ENCODE assay signal across 11 mouse cellular contexts in genomic region chr9:115038215-115038614, GRCm38 (mm10). TPM values are rescaled to one million over a fixed set of nuclear protein-coding genes. Genes with fewer than 3 reads are reported as not detected.
A peak's percentile ranks its signal among the peaks of the same experiment; 100 is the strongest.
DNase-seq lines count a peak whose midpoint lies in the region; ATAC-seq lines count a peak whose summit lies in the region.
"Had no signal": no experiment of that assay in that cellular context is flagged by ENCODE, and none has a peak within 500 bp of the region (broad histone marks: within the 10 kb centered on the region; RNA-seq: fewer than 3 reads in every experiment).

No protein-coding gene starts in this region.

- ATAC-seq in neural tube, embryonic 11.5 days (ENCODE audit: insufficient read depth, low FRiP score, low TSS enrichment) = peak; percentile 64; the same call in 1 of the 2 replicates
- no peak; the same call in 1 of the 2 replicates for ATAC-seq in hindbrain, embryonic 14.5 days (ENCODE audit: low FRiP score)

- intact Hi-C loops in heart, postnatal 25 days (cut with DNase I) = no loop called here
- intact Hi-C loops in left cerebral cortex, postnatal 36 days (cut with DNase I) = no loop called here

- H3K4me2 ChIP-seq in neural tube, embryonic 11.5 days (ENCODE audit: low read depth) = no peak overlapping the region
- H3K4me2 ChIP-seq in hindbrain, embryonic 14.5 days (replicated peaks) = 0 out of 2 replicates have a peak overlapping the region, but pooled peaks have one; percentile 10
- H3K4me2 ChIP-seq: embryonic facial prominence, embryonic 13.5 days; intestine, embryonic 15.5 days; limb, embryonic 15.5 days had no signal

- H3K27me3 ChIP-seq in neural tube, embryonic 11.5 days (ENCODE audit: control insufficient read depth, insufficient read depth, low read length) = no peaks in the 10 kb centered on the region
- no peaks in the 10 kb centered on the region for H3K27me3 ChIP-seq in hindbrain, embryonic 14.5 days (ENCODE audit: control insufficient read depth, insufficient read depth, low read length)
- H3K27me3 ChIP-seq: embryonic facial prominence, embryonic 13.5 days; intestine, embryonic 15.5 days; limb, embryonic 15.5 days had no signal

- no peak overlapping the region for H3K9ac ChIP-seq in neural tube, embryonic 11.5 days (ENCODE audit: low read length)
- H3K9ac ChIP-seq in hindbrain, embryonic 14.5 days = no peak overlapping the region
- H3K9ac ChIP-seq: embryonic facial prominence, embryonic 13.5 days; intestine, embryonic 15.5 days; limb, embryonic 15.5 days had no signal

- no peaks in the 10 kb centered on the region for H3K9me3 ChIP-seq in neural tube, embryonic 11.5 days (ENCODE audit: control insufficient read depth, low read length)
- H3K9me3 ChIP-seq in hindbrain, embryonic 14.5 days (ENCODE audit: control insufficient read depth, low read length) = no peaks in the 10 kb centered on the region
- H3K9me3 ChIP-seq: embryonic facial prominence, embryonic 13.5 days; intestine, embryonic 15.5 days; limb, embryonic 15.5 days had no signal

- H3K27ac ChIP-seq in neural tube, embryonic 11.5 days (ENCODE audit: low read depth, low read length) = no peak overlapping the region
- H3K27ac ChIP-seq in hindbrain, embryonic 14.5 days = no peak overlapping the region
- H3K27ac ChIP-seq: embryonic facial prominence, embryonic 13.5 days; intestine, embryonic 15.5 days; limb, embryonic 15.5 days had no signal

- WGBS in neural tube, embryonic 11.5 days = 15% methylated on average over 14 of the region's 14 CpGs
- WGBS in hindbrain, embryonic 14.5 days = 11% methylated on average over 14 of the region's 14 CpGs

- peaks cover 10% of the 10 kb centered on the region for H3K4me1 ChIP-seq in neural tube, embryonic 11.5 days (ENCODE audit: control insufficient read depth, insufficient read depth, low read length)
- peaks cover 7% of the 10 kb centered on the region; the same call in 1 of the 2 replicates for H3K4me1 ChIP-seq in hindbrain, embryonic 14.5 days (replicated peaks; ENCODE audit: control insufficient read depth, insufficient read depth, low read length)
- H3K4me1 ChIP-seq: intestine, embryonic 15.5 days had no signal

- H3K4me3 ChIP-seq in neural tube, embryonic 11.5 days (ENCODE audit: low read depth, low read length) = no peak overlapping the region
- H3K4me3 ChIP-seq in hindbrain, embryonic 14.5 days (replicated peaks; ENCODE audit: low read length) = no peak overlapping the region
- H3K4me3 ChIP-seq: embryonic facial prominence, embryonic 13.5 days; intestine, embryonic 15.5 days; limb, embryonic 15.5 days had no signal

- no peaks in the 10 kb centered on the region for H3K36me3 ChIP-seq in neural tube, embryonic 11.5 days (ENCODE audit: control insufficient read depth, insufficient read depth, low read length)
- no peaks in the 10 kb centered on the region for H3K36me3 ChIP-seq in hindbrain, embryonic 14.5 days (replicated peaks; ENCODE audit: control insufficient read depth, insufficient read depth)
- H3K36me3 ChIP-seq: embryonic facial prominence, embryonic 13.5 days; intestine, embryonic 15.5 days; limb, embryonic 15.5 days had no signal

- DNase-seq in heart, adult 18-20 months = peak; percentile 12 to 16
- no peak for DNase-seq in heart, postnatal 25 days (ENCODE audit: low spot score)
- peak; percentile 45 for DNase-seq in neural tube, embryonic 11.5 days (ENCODE audit: low spot score)
- no peak for DNase-seq in neural tube, embryonic 10.5 days (ENCODE audit: extremely low spot score, low spot score)
- DNase-seq in hindbrain, embryonic 14.5 days (ENCODE audit: low spot score) = peak; percentile 36
- DNase-seq in retina, postnatal 1 day = peak; percentile 92
- DNase-seq in left cerebral cortex, adult 18-20 months (ENCODE audit: low spot score in 2 of 2) = no peak
- no peak for DNase-seq in left cerebral cortex, postnatal 36 days (ENCODE audit: low spot score in 2 of 2)

RNA-seq across cellular contexts. Expression of gene Rps27rt, which starts 55.7 kb away (rescaled TPM):
- 10 to 100 TPM; 15.8 to 18.0 TPM for total RNA-seq in heart, adult 18-20 months (2021)
- total RNA-seq in heart, postnatal 25 days (2021) = 10 to 100 TPM; 15.7 to 22.9 TPM
- 307 and 376 TPM in 2 replicates for polyA plus RNA-seq in neural tube, embryonic 11.5 days (2014; fragmentation: Nextera tagmentation; extraction: Ambion mirVana)
- 211 and 298 TPM in 2 replicates for polyA plus RNA-seq in hindbrain, embryonic 14.5 days (2014; fragmentation: Nextera tagmentation; extraction: Ambion mirVana)
- 10 to 100 TPM; 31.5 to 43.7 TPM for total RNA-seq in left cerebral cortex, adult 18-20 months (2021)
- total RNA-seq in left cerebral cortex, postnatal 36 days (2021) = 10 to 100 TPM; 19.0 to 20.9 TPM

RNA-seq across cellular contexts. Expression of gene Osbpl10, which starts 59.8 kb away (rescaled TPM):
- 1 to 10 TPM; 2.7 to 3.4 TPM for total RNA-seq in heart, adult 18-20 months (2021)
- 1 to 10 TPM; 3.4 to 3.5 TPM for total RNA-seq in heart, postnatal 25 days (2021)
- 1.4 and 1.6 TPM in 2 replicates for polyA plus RNA-seq in neural tube, embryonic 11.5 days (2014; fragmentation: Nextera tagmentation; extraction: Ambion mirVana)
- polyA plus RNA-seq in hindbrain, embryonic 14.5 days (2014; fragmentation: Nextera tagmentation; extraction: Ambion mirVana) = 2.7 and 3.6 TPM in 2 replicates
- total RNA-seq in left cerebral cortex, adult 18-20 months (2021) = 10 to 100 TPM; 48.5 to 48.9 TPM
- total RNA-seq in left cerebral cortex, postnatal 36 days (2021) = 10 to 100 TPM; 52.5 to 54.0 TPM

Comparison
In these comparisons a context has a peak if more than half of its experiments do, and no peak if none do; other contexts are left out.
1. DNase-seq: peak in heart, adult 18-20 months (2 of 2), neural tube, embryonic 11.5 days (single experiment), hindbrain, embryonic 14.5 days (single experiment) and retina, postnatal 1 day (single experiment); none in heart, postnatal 25 days (single experiment), neural tube, embryonic 10.5 days (single experiment), left cerebral cortex, adult 18-20 months (0 of 2) and left cerebral cortex, postnatal 36 days (0 of 2).
2. RNA of gene Osbpl10, which starts 59.8 kb away (total RNA-seq): 52.5 to 54.0 TPM in left cerebral cortex, postnatal 36 days and 48.5 to 48.9 TPM in left cerebral cortex, adult 18-20 months; 3.4 to 3.5 TPM in heart, postnatal 25 days and 2.7 to 3.4 TPM in heart, adult 18-20 months; every median in the first group is over 10 times any median in the second.